Mouse (Mus musculus): ENCODE results near the gene Arid4a. TPM values are rescaled to one million over a fixed set of nuclear protein-coding genes. Genes with fewer than 3 reads are reported as not detected.
A peak's percentile ranks its signal among the peaks of the same experiment; 100 is the strongest.
"Not testable (repeated sequence)": the region's sequence is repeated elsewhere in the genome, so short reads cannot be mapped to it uniquely, and the experiment has no call there.

Gene Arid4a
- total RNA-seq, 1 experiment from 2014 or later = 24.8 TPM

DNA sequence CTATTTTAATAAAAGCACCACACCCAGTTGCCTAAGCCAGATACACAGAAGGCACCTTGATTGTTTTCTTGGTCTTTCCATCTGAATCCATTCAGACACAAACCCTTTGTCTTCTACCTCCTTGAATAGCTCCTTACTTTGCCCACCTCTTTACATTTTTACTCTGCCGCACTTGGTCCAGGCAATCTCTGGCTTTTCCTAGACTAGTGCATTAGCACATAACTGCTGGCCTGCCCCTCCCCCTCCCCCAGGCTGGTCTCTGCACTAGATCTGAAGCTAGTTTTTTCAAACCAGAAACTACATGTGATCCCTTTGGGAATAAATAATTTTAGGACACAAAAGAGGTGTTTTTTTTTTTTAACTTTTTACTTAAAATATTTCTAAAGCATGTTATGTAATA, 37.2 kb downstream of the Arid4a start:
- DNase-seq = peak; percentile 64

DNA sequence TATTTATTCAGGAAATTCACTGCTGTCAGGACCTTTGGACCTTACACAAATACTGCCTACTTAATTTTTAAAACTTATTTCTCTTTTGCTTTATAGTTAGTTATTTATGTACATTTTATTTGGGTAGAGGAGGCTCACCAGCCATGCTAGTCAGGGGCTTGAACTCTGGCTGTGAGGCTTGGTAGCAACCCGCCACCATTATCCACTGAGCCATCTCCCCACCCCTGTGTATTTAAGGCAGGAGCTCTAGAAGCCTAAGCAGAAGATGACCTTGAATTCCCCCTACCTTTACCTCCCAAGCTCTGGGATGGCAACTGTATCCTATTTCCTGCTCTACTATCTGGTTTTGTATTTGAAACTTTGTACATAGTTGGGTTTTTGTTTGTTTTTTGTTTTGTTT, 37.7 kb downstream of the Arid4a start:
- no peak for DNase-seq

DNA sequence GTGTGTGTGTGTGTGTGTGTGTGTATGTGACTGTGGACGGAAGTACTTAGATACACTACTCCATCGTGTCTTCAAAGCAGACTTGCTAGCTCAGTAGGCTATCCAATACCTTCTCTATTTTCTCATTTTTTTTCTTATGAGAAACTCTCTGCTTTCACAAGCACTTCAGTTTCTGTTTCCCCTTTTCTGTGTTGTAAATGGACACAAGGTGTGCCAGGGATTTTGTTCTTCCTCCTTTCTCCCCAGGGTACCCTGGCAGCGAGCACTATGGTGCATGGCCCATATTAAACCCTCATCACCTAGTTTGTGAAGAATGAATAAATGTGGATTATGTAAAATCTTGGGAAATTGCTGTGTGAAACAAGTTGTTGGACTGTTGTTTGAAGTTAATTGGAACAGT, 39.7 kb downstream of the Arid4a start:
- DNase-seq = no peak

DNA sequence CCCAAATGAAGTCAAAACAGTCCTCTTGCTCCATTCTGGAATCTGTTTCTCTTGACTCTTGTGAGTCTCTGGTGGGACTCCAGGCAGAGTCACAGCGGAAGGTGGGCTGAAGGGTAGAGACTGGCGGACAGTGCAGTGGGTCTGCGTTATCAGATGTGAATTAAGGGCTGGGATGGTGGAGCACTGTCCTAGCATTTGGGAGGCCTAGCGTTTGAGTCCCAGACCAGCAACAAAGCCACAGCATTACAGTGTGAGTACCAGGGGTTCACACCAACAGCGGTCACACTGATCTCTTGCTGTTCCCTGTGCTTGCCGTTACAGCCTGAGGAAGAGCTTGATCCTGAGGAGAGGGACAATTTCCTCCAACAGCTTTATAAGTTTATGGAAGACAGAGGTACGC, 44.0 kb downstream of the Arid4a start:
- no peak for DNase-seq

DNA sequence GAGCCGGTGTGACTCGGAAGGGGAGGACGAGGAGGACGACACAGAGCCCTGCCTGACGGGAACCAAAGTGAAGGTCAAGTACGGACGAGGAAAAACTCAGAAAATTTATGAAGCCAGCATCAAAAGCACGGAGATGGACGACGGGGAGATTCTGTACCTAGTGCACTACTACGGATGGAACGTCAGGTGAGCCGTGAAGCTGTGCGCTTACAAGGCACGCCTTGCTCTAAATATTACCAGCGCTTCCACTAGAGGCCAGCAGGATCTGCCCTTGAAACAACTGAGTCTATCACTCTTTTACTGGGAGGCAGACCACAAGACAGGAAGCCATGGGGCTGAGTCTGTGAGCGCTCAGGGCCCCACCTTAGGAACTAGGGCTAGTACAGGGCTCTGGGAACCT, 54.1 kb downstream of the Arid4a start:
- DNase-seq = no peak

DNA sequence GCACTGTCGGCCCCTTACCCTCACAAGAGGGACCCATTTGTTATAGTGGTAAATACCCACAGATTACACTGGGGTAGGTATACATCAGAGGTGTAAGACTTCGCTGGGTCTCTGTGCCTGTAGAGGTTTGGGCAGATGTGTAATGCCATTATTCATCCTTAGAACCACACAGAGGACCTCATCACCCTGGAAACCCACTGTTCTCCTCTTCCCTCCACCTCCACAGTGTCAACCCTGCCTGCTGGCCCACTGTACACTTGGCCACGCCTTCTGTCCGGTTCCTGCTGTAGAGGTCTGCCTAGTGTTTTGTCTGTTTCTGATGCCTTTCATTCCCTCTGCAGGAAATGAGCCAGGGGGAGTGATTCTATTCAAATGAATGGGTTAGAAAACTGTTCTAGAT, 56.3 kb downstream of the Arid4a start:
- DNase-seq = no peak

DNA sequence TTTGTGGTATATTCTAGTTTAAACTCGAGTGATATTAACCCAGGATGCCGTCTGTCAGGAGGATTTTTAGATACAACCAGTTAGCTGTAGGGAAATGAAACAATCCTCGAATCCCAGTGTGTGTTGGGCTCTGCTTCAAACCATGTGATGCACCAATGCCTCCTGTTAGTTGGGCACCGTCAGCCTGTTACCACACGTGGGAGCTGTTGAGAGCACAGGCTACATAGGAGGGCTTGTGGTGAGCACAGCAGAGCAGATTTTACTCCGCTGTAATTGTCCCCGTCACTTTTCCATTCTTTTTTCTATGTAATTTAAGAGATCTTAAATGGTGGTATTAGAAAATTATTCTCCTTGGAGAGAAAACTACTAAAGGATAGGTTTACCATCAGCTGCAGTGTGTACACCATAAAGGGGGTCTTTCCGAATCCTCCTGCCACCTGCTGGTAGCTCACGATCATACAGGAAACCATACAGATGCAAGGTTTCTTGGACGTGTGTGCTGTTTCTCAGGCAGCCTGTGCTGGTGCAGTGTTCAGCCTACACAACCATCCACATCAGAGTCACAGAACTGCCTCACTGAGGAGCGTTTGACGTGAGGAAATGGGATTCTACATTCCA, 57.4 kb downstream of the Arid4a start:
- DNase-seq = peak; percentile 63

DNA sequence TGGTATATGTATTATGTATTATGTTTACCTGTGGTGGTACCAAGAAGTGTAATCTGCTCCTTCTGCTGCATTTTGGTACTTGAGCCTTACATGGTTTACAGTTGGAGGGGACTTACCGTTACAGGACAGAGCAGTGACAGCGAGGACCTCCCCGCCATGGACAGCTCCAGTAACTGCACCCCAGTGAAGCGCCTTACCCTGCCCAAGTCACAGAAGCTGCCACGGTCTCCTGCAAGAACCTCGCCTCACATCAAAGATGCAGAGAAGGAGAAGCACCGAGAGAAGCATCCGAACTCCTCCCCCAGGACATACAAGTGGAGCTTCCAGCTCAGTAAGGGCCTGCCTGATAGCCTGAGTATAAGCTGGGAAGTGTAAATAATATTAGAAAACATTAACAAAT, 70.5 kb downstream of the Arid4a start:
- DNase-seq = no peak

DNA sequence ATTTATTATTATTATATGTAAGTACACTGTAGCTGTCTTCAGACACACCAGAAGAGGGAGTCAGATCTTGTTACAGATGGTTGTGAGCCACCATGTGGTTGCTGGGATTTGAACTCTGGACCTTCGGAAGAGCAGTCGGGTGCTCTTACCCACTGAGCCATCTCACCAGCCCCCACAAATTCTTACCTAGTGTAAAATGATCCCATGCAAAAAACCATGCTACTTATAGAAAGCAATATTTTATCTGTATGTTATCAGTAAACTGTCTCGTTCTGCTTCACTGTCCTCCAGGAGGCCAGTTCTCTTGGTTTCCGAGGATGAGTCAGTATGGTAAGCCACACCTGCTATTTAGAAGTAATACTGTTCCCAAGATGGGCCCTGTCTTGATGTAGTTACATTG, 88.5 kb downstream of the Arid4a start:
- not testable (repeated sequence) for DNase-seq

DNA sequence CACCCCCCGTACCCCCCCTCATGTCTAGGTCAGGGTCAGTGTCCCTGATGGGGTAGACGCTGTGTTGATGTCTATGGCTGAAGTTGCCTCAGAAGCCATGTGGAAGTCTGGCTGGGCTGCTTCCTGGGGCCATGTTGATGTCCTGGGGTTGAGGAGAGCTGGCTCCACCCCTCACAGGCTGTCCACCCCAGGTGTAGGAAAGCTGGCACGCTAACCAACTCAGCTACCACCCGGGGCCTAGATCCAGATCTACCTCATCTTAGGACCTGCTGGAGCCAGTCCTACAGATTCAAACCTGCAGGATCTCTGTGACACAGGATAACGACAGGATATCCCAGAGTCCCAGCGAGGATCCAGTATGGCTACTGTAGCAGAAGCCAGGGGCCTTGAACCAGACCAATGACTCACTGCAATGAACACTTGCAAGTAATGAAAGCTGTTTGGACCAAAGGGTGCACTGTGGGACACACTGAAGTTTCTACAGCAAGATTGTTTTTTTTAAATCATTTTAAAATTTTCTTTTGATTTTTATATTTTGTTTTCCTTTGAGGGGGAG, 91.5 kb downstream of the Arid4a start:
- peak; percentile 55 for DNase-seq

DNA sequence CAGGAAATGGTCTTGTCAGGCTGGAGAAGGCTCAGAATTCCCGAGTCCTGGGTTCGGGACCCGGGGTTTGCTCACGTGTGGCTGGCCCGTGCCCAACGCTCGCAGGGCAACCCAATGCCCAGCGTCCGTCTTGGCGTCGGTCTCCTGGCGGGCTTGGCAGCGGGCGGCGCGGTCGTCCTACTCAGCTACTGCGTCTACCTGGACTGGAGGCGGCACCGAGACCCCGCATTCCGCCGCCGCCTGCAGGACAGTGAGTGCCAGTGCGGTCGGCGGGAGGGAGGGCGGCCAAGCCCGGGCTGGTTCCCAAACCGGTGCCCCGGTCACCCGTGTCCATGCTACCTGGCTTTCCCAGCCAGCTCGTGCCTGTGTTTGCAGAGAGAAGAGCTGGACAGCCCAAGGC, 95.5 kb downstream of the Arid4a start, which contains the start of gene Tomm20l:
Tomm20l (plus strand) TSS at position 98 of the 400 bp plus-strand sequence.
- peak; percentile 78 for DNase-seq

DNA sequence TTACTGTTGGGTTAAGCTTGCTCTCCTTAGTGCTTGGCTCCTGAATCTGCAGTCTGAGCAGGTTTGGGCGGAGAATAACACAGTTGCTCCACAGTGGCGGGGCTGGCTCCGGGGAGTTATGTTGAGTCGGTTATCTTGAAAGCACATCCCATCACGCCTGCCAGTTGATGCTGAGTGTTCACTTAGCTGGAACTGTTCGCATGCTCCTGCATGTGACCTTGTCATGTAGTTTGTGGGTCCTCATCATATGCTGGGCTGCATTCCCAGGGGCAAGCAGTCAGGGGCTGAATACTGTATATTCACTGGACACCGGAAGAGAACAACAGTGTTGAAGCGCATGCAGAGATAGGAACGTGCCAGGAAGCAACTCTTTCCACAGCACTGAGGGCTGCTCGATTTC, 97.3 kb downstream of the Arid4a start:
- no peak for DNase-seq

DNA sequence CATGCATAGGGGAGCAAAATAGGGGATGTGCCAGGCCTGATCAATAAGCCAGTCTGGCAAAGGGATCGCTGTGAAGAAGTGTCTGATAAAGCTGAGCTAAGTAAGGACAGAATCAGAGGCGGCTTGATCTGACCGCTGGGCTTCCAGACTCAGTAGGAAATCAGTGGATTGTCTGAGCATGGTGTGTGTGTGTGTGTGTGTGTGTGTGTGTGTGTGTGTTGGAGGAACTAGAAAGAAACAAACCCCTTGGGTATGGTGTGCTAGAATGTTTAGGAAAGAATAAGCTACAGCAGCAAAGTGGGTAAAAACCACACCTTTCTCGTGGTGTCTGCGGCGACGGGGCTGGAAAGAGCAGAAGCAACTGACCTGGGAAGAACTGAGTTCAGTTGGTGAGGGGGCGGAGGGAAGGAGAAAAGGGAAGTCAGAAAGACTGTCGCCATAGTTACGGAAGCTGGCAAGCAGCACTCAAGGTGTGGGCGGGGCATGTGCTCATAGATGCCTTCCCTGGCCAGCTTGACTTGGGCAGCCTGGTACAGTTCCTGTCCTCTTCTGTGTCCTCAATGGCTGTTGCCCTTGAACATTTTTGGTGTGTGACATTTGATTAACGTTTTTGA, 98.0 kb downstream of the Arid4a start:
- DNase-seq = peak; percentile 80

DNA sequence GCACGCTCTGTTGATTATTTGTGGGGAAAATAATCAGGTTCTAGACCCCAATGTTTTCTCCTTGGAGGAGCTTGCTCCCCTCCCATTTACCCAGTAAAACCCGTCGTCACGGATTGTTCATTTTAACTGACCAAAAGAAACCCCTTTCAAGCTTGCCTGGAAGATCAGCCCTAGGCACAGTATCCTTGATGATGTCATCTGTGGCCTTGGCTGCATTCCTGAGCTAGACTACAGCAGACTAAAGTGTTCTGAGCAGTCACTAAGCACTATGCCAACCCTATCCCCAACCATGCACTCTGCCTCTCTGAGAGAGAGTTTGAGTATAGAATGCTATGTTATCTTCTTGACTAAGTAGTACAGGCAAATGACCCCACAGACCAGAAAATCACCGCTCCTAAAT, 100.6 kb downstream of the Arid4a start:
- DNase-seq = peak; percentile 76

DNA sequence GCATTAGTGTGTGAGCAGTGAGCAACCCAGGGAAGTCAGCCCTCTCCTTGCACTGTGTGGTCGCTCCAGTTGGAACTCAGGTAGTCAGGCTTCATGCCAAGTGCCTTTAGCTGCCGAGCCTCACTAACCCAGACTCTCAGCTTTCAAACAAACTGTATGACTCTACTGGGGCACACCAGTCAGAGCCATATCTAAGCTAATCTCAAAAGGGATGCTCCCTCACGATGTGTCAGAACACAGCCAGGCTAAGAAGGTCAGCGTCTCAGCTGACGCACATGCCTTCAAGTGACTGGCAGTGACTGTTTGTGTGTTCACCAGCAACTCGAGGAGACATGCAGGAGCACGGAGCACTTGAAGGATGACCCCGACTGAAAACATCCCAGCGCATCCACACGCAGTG, 106.9 kb downstream of the Arid4a start:
- DNase-seq = peak; percentile 20

DNA sequence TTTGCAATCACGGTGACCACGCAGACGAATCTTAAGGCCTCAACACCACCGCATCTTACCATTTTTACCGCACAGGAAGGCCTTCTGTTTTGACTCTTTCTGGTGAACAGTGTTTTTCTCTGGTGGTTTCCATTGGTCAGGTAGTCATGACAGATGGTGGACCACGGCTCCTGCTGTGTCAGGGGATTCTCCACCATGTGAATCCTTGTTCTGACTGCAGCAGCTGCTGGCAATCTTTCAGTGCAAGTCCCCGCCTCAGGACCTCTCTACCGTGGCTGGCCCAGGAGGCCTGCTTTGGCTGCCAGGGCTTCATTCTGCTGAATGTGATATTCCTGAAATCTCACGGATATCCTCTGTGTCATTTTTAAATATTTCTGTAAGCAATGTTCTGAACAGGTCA, 107.5 kb downstream of the Arid4a start:
- no peak for DNase-seq

DNA sequence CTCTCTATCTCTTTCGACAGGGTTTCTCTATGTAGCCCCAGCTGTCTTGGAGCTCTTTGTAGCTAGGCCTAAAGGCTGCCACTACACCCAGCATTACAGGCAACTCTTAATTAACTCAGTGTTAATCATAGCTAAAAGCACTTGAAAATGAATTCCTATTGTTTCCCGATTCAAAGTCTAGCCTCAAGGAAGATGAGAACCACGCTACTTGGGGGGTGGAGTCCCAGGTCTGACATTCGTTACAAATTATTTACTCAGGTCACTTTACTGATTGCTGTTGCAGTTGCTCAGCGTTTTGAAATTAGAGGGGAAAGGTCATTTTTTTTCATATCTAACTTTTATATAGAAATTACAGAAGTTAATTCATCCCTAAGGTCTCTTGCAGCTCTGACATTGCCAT, 119.8 kb downstream of the Arid4a start:
- DNase-seq = no peak

DNA sequence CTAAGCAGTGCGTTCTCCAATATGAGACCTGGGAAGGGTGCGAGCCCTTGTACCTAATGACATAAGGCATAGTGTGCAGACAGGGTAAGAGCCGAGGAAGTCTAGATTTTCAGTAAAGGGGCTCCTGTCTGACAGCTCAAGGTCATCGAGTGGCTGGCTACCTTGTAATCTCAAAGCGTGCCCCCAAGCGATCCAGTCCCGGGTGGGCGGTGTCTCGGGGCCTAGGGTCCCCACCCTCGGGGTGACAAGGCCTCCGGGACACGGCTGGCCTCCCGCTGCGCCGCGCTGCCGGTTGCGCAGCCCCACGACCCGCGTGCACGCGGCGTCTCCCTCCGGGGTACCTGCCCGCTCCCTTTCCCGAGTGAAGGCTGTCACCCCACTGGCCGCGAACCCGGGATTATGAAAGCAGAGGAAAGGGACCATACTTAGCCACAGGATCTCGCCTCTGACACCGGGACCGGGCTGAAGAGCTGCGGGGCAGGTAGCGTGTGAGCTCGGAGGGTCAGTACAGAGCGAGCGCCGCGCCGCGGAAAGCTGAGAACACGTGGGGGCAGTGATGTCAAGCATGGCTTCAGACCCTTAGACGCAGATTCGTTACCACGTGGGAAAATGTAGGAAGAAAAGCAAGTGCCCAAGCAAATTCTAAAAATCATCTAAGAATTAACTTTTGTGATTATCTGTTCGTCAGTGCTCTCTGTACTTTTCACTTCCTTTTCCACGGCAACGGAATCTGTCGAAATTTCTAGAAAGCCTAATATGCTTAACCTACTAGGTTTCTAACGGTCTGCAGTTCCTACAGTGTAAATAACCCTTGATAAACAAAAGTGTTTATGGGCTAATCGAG, 120.6 kb downstream of the Arid4a start, which contains the start of the genes Timm9 and 2700049A03Rik:
Timm9 (minus strand) TSS at position 555 of the 844 bp plus-strand sequence.
2700049A03Rik (plus strand) TSS at position 719 of the 844 bp plus-strand sequence.
- DNase-seq = peak; percentile 87

DNA sequence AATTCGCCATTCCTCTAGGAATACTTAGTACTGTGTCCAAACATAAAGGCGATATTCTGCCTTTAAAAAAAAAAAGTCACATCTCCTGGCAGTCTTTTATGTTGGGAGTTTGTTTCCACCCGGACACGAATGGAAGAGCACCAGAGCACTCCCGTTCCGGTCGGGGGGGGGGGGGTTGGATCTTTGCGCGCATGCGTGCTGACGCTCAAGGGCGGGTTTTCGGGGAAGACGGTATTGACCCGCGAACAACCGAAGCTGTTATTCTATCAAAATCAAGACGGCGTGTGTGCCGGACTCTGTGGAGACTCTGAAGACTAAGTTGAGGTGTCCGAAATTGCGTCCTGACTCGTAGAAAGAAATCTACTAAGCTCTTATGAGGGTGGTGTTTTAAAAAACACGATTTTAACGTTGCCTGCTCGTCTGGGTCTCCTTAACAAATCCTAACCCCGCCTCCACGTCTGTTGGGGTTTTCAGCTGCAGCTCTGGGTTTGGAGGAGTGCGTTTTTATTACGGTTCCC, 121.2 kb downstream of the Arid4a start:
- peak; percentile 92 for DNase-seq

DNA sequence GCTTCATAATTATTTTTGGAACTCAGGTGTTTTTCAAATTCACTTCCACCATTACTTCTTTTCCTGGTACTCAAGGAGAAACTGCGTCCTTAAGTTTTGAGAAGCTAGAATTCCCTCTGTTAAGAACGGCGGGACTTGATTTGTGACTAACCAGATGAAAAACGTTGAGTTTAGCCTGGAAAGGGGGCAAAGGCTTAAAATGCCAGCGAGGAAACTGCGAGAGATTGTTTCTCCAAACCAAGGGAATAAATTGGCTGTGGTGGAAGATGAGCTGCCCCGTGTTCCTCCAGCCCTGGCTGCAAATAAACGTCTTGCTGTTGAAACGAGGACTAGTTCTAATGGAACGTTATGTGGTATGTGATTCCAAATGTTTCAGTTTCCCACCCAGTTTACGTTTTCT, 121.9 kb downstream of the Arid4a start:
- DNase-seq = no peak

DNA sequence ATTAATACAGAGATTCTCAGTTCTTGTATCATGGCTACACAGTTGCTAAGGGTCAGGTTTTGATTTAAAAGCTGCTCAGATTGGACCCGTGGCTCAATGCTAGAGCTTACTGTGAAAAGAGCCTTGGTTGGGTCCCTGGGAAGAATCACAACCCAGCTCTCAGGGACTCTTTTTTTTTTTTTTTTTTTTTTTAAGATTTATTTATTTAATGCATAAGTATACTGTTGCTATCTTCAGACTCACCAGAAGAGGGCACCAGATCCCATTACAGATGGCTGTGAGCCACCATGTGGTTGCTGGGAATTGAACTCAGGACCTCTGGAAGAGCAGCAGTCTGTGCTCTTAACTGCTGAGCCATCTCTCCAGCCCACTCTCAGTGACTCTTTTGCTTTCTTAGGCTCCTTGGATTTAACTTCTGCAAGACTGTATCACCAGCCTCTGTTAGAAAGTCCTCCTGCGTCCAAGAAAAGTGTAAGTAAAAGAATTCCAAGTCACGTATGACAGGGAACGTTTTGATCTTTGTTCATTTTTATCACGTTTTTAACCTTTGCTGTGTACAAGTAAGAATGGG, 123.6 kb downstream of the Arid4a start:
- no peak for DNase-seq

DNA sequence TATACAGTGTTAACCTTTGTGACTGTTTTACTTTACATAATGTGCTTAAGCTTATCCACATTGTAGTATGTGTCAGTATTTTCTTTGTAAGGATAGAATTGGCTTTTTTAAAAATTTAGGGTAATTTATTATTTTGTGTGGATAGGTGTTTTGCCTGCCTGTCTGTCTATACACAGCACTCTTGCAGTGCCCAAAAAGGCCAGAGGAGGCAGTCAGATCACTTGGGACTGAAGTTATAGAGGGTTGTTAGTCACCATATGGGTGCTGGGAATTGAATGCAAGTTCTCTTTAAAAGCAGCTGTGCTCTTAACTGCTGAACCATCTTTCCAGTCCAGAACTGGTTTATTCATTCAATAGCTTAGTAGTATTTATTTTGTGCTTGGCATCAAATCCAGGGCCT, 125.4 kb downstream of the Arid4a start:
- no peak for DNase-seq

All from adrenal gland, postnatal 14 days (tissue).